Mouse (Mus musculus) heart, adult 18-20 months (tissue): ENCODE data around the gene Spryd4. TPM values are rescaled to one million over a fixed set of nuclear protein-coding genes. Genes with fewer than 3 reads are reported as not detected.
"Not testable (repeated sequence)": the region's sequence is repeated elsewhere in the genome, so short reads cannot be mapped to it uniquely, and the experiment has no call there.

Source experiments
- DNase-seq, 2 experiments: peaks; one replicate each; pipeline ENCODE4 v3.0.0; 2021 to 2022; ENCODE audit warnings: mixed read lengths in 1 of 2
- long read RNA-seq, 2 experiments: library from polyadenylated mRNA; stranded (forward); transcript quantifications; one replicate each; pipeline ENCODE4 v2.0.0; 2021
- total RNA-seq, 2 experiments: library from RNA; stranded (reverse); gene quantifications; 2 replicates each; pipeline ENCODE4 v1.2.3; 2021

The Spryd4 gene
- 10 to 100 TPM; 37.9 to 45.9 TPM for total RNA-seq
- long read RNA-seq, experiment 1, transcript Spryd4-201 (2 exons, 1,583 nt), result major isoform, 44 of 45 reads
- long read RNA-seq, experiment 1, partial matches to known transcripts, result 0 of 45 reads
- long read RNA-seq, experiment 1, other reads (novel, unspliced or antisense), result 1 of 45 reads
- long read RNA-seq, experiment 2, transcript Spryd4-201 (2 exons, 1,583 nt), result major isoform, 17 of 18 reads
- long read RNA-seq, experiment 2, partial matches to known transcripts, result 0 of 18 reads
- long read RNA-seq, experiment 2, other reads (novel, unspliced or antisense), result 1 of 18 reads

- DNase-seq, result peak; percentile 92 to 95
These were observed at the start of gene Spryd4 for GRCm38 (mm10) chr10:128211390-128212108. Spryd4 (minus strand) TSS chr10:128211807.

GRCm38 (mm10) chr10:128260376-128260775, 48.8 kb upstream of the Spryd4 start:
- DNase-seq, result not testable (repeated sequence)

- DNase-seq, result no peak
These were observed 48.3 kb upstream of the Spryd4 start for GRCm38 (mm10) chr10:128259946-128260345.

- DNase-seq, result peak in 1 of 2 experiments; percentile 56
These were observed 47.3 kb upstream of the Spryd4 start for GRCm38 (mm10) chr10:128258953-128259352.

GRCm38 (mm10) chr10:128256328-128256727, 44.7 kb upstream of the Spryd4 start:
- no peak for DNase-seq

GRCm38 (mm10) chr10:128255925-128256324, 44.3 kb upstream of the Spryd4 start:
- no peak for DNase-seq

- DNase-seq, result no peak
These were observed 42.2 kb upstream of the Spryd4 start, which contains the start of gene Apon for GRCm38 (mm10) chr10:128253677-128254255. Apon (plus strand) TSS chr10:128254096.

- DNase-seq, result no peak
These were observed 39.0 kb upstream of the Spryd4 start for GRCm38 (mm10) chr10:128250565-128250964.

- peak; percentile 79 to 92 for DNase-seq
These were observed 35.6 kb upstream of the Spryd4 start for GRCm38 (mm10) chr10:128247020-128247732.

- DNase-seq, result peak in 1 of 2 experiments; percentile 22
These were observed 32.5 kb upstream of the Spryd4 start for GRCm38 (mm10) chr10:128244121-128244520.

- DNase-seq, result peak; percentile 30 to 56
These were observed 31.6 kb upstream of the Spryd4 start for GRCm38 (mm10) chr10:128243252-128243651.

- DNase-seq, result no peak
These were observed 28.5 kb upstream of the Spryd4 start for GRCm38 (mm10) chr10:128240131-128240530.

- DNase-seq, result no peak
These were observed 27.5 kb upstream of the Spryd4 start for GRCm38 (mm10) chr10:128239140-128239539.

GRCm38 (mm10) chr10:128237807-128238480, 26.3 kb upstream of the Spryd4 start:
- DNase-seq, result peak; percentile 57 to 78

- no peak for DNase-seq
These were observed 24.7 kb upstream of the Spryd4 start for GRCm38 (mm10) chr10:128236321-128236720.

- DNase-seq, result peak; percentile 79 to 82
These were observed 20.9 kb upstream of the Spryd4 start for GRCm38 (mm10) chr10:128232420-128232985.

GRCm38 (mm10) chr10:128231697-128232419, 20.3 kb upstream of the Spryd4 start, which contains the start of gene Timeless:
Timeless (plus strand) TSS chr10:128232065.
- DNase-seq, result peak; percentile 90 to 95

GRCm38 (mm10) chr10:128231146-128231545, 19.5 kb upstream of the Spryd4 start:
- no peak for DNase-seq

- DNase-seq, result no peak
These were observed 19.0 kb upstream of the Spryd4 start for GRCm38 (mm10) chr10:128230582-128230981.

- DNase-seq, result no peak
These were observed 16.4 kb upstream of the Spryd4 start for GRCm38 (mm10) chr10:128228009-128228408.

- no peak for DNase-seq
These were observed 16.0 kb upstream of the Spryd4 start for GRCm38 (mm10) chr10:128227592-128227991.
